Mouse (Mus musculus) kidney, embryonic 16.5 days (tissue): ENCODE data around the gene Dlx2. TPM values are rescaled to one million over a fixed set of nuclear protein-coding genes. Genes with fewer than 3 reads are reported as not detected.

ENCODE experiments used
- ATAC-seq: fragments of 200-750 bp; cut with Nextera tagmentation; 2 replicates; pipeline ENCODE4 v1.8.0; 2017; ENCODE audit warnings: moderate TSS enrichment; ENCODE audit not compliant: low FRiP score, low TSS enrichment
- H3K27ac ChIP-seq: fragments of 300-500 bp; sonication (generic); 2 replicates; pipeline ENCODE4 v1.5.1; 2014; ENCODE audit warnings: low read length
- H3K27me3 ChIP-seq: fragments of 300-500 bp; sonication (generic); 2 replicates; pipeline ENCODE4 v1.6.1; 2014; ENCODE audit warnings: low read length, control low read depth, mixed read lengths; ENCODE audit not compliant: insufficient read depth
- H3K36me3 ChIP-seq: fragments of 300-500 bp; sonication (generic); 2 replicates; pipeline ENCODE4 v1.6.1; 2014; ENCODE audit warnings: low read length, control low read depth, mixed read lengths; ENCODE audit not compliant: insufficient read depth
- H3K4me1 ChIP-seq: fragments of 300-500 bp; sonication (generic); 2 replicates; pipeline ENCODE4 v1.6.1; 2014; ENCODE audit warnings: low read length, control low read depth, mixed read lengths; ENCODE audit not compliant: insufficient read depth
- H3K4me2 ChIP-seq: fragments of 300-500 bp; sonication (generic); replicated peaks from 2 replicates; pipeline ENCODE4 v1.6.1; 2014; ENCODE audit warnings: low read depth, low read length
- H3K4me3 ChIP-seq: fragments of 300-500 bp; sonication (generic); 2 replicates; pipeline ENCODE4 v1.5.1; 2014; ENCODE audit warnings: mild to moderate bottlenecking, low read length
- H3K9ac ChIP-seq: fragments of 300-500 bp; sonication (generic); replicated peaks from 2 replicates; pipeline ENCODE4 v1.6.1; 2014; ENCODE audit warnings: low read length
- H3K9me3 ChIP-seq: fragments of 300-500 bp; sonication (generic); 2 replicates; pipeline ENCODE4 v1.6.1; 2016; ENCODE audit warnings: low read length, control low read depth
- WGBS: fragments of 180-500 bp; shearing (Covaris S2); extraction: QIAGEN DNeasy Blood & Tissue Kit; methylation state at CpG from one replicate; pipeline ENCODE4 v1.1.7; 2014; 5-methylcytosine and 5-hydroxymethylcytosine counted together
- polyA plus RNA-seq: library from polyadenylated mRNA; unstranded; fragments of >200 nt; fragmentation: Nextera tagmentation; extraction: Ambion mirVana; gene quantifications from 2 replicates; pipeline ENCODE4 v1.2.1, GENCODE M21; 2015

The Dlx2 gene
- polyA plus RNA-seq: not detected in 2 replicates

GRCm38 (mm10) chr2:71546640-71547071 lies at the start of gene Dlx2:
TSS of gene Dlx2 (minus strand) at chr2:71546754.
- ATAC-seq: peak; percentile 20; the same call in 1 of the 2 replicates
- under 1% methylated on average over 37 of the region's 37 CpGs for WGBS
- Histone ChIP-seq H3K4me1 (peaks cover 27% of the 10 kb centered on the region), H3K4me3 (peak within 1 kb of the TSS; percentile 45), H3K4me2 (peak within 1 kb of the TSS; percentile 86), H3K9ac (no peak within 1 kb of the TSS), H3K36me3 (no peaks in the 10 kb centered on the region), H3K9me3 (no peaks in the 10 kb centered on the region), H3K27ac (no peak within 1 kb of the TSS), H3K27me3 (peaks cover 93% of the 10 kb centered on the region)

- no peak overlapping the region for H3K27ac ChIP-seq
- 59% methylated on average over 7 of the region's 7 CpGs for WGBS
- H3K4me3 ChIP-seq: no peak overlapping the region
- H3K27me3 ChIP-seq: no peaks in the 10 kb centered on the region
- no peak overlapping the region for H3K9ac ChIP-seq
- no peaks in the 10 kb centered on the region for H3K4me1 ChIP-seq
- H3K36me3 ChIP-seq: no peaks in the 10 kb centered on the region
- ATAC-seq: no peak
- no peak overlapping the region for H3K4me2 ChIP-seq
- no peaks in the 10 kb centered on the region for H3K9me3 ChIP-seq
Measured at GRCm38 (mm10) chr2:71594466-71594865, 47.9 kb upstream of the Dlx2 start.

GRCm38 (mm10) chr2:71589114-71589513 lies 42.6 kb upstream of the Dlx2 start:
- H3K9ac ChIP-seq: no peak overlapping the region
- H3K36me3 ChIP-seq: no peaks in the 10 kb centered on the region
- ATAC-seq: no peak
- H3K4me1 ChIP-seq: no peaks in the 10 kb centered on the region
- WGBS: 90% methylated on average over 9 of the region's 9 CpGs
- H3K9me3 ChIP-seq: no peaks in the 10 kb centered on the region
- H3K4me3 ChIP-seq: no peak overlapping the region
- no peaks in the 10 kb centered on the region for H3K27me3 ChIP-seq
- H3K27ac ChIP-seq: no peak overlapping the region
- H3K4me2 ChIP-seq: no peak overlapping the region

GRCm38 (mm10) chr2:71581488-71581887 lies 34.9 kb upstream of the Dlx2 start:
- Histone ChIP-seq H3K4me1 (peaks cover 7% of the 10 kb centered on the region), H3K9ac (no peak overlapping the region; the same call in 1 of the 2 replicates), H3K27ac (no peak overlapping the region), H3K4me2 (peak overlapping the region; percentile 95), H3K27me3 (peaks cover 3% of the 10 kb centered on the region; the same call in 1 of the 2 replicates), H3K9me3 (no peaks in the 10 kb centered on the region), H3K4me3 (peak overlapping the region; percentile 65), H3K36me3 (no peaks in the 10 kb centered on the region)
- ATAC-seq: no peak
- WGBS: 62% methylated on average over 5 of the region's 5 CpGs

- Histone ChIP-seq H3K9me3 (no peaks in the 10 kb centered on the region), H3K4me2 (peak overlapping the region; percentile 95), H3K4me3 (peak overlapping the region; percentile 65), H3K36me3 (no peaks in the 10 kb centered on the region), H3K27ac (no peak overlapping the region), H3K27me3 (peaks cover 3% of the 10 kb centered on the region; the same call in 1 of the 2 replicates), H3K4me1 (peaks cover 7% of the 10 kb centered on the region), H3K9ac (peak overlapping the region; percentile 71)
- ATAC-seq: peak; percentile 84; the same call in 1 of the 2 replicates
- WGBS: 12% methylated on average over 50 of the region's 50 CpGs
Measured at GRCm38 (mm10) chr2:71580632-71581466, 34.3 kb upstream of the Dlx2 start.

GRCm38 (mm10) chr2:71577059-71577458 lies 30.5 kb upstream of the Dlx2 start:
- Histone ChIP-seq H3K27me3 (peaks cover 6% of the 10 kb centered on the region; the same call in 1 of the 2 replicates), H3K9me3 (no peaks in the 10 kb centered on the region), H3K27ac (no peak overlapping the region), H3K9ac (no peak overlapping the region), H3K4me2 (no peak overlapping the region), H3K4me1 (peaks cover 7% of the 10 kb centered on the region), H3K4me3 (no peak overlapping the region), H3K36me3 (no peaks in the 10 kb centered on the region)
- no peak for ATAC-seq
- WGBS: 92% methylated on average over 2 of the region's 2 CpGs

GRCm38 (mm10) chr2:71573736-71574135 lies 27.2 kb upstream of the Dlx2 start:
- H3K4me1 ChIP-seq: no peaks in the 10 kb centered on the region
- H3K9ac ChIP-seq: no peak overlapping the region
- no peak for ATAC-seq
- no peak overlapping the region for H3K27ac ChIP-seq
- H3K27me3 ChIP-seq: peaks cover 3% of the 10 kb centered on the region; the same call in 1 of the 2 replicates
- H3K9me3 ChIP-seq: no peaks in the 10 kb centered on the region
- no peaks in the 10 kb centered on the region for H3K36me3 ChIP-seq
- no peak overlapping the region for H3K4me3 ChIP-seq
- H3K4me2 ChIP-seq: no peak overlapping the region
- 69% methylated on average over 4 of the region's 4 CpGs for WGBS

- Histone ChIP-seq H3K9me3 (no peaks in the 10 kb centered on the region), H3K27me3 (no peaks in the 10 kb centered on the region), H3K4me2 (no peak overlapping the region), H3K9ac (no peak overlapping the region), H3K27ac (no peak overlapping the region), H3K4me1 (no peaks in the 10 kb centered on the region), H3K4me3 (no peak overlapping the region), H3K36me3 (no peaks in the 10 kb centered on the region)
- 72% methylated on average over 9 of the region's 9 CpGs for WGBS
- ATAC-seq: no peak
Measured at GRCm38 (mm10) chr2:71566466-71566865, 19.9 kb upstream of the Dlx2 start.

GRCm38 (mm10) chr2:71556071-71556470 lies 9.5 kb upstream of the Dlx2 start:
- H3K4me3 ChIP-seq: no peak overlapping the region
- no peaks in the 10 kb centered on the region for H3K4me1 ChIP-seq
- H3K9me3 ChIP-seq: peaks cover 15% of the 10 kb centered on the region; the same call in 1 of the 2 replicates
- 70% methylated on average over 5 of the region's 5 CpGs for WGBS
- no peak for ATAC-seq
- 0 out of 2 replicates have a peak, but pooled peaks cover 3% of the 10 kb centered on the region for H3K36me3 ChIP-seq
- H3K27ac ChIP-seq: no peak overlapping the region
- H3K4me2 ChIP-seq: no peak overlapping the region
- H3K27me3 ChIP-seq: peaks cover 40% of the 10 kb centered on the region
- no peak overlapping the region for H3K9ac ChIP-seq

GRCm38 (mm10) chr2:71551704-71552103 lies 5.2 kb upstream of the Dlx2 start:
- Histone ChIP-seq H3K9me3 (peaks cover 4% of the 10 kb centered on the region; the same call in 1 of the 2 replicates), H3K4me1 (peaks cover 3% of the 10 kb centered on the region; the same call in 1 of the 2 replicates), H3K9ac (no peak overlapping the region), H3K27ac (no peak overlapping the region), H3K27me3 (peaks cover 76% of the 10 kb centered on the region), H3K4me3 (no peak overlapping the region), H3K4me2 (no peak overlapping the region), H3K36me3 (no peaks in the 10 kb centered on the region)
- ATAC-seq: no peak
- 2% methylated on average over 18 of the region's 18 CpGs for WGBS
